Mouse (Mus musculus) urinary bladder, adult 18-20 months (tissue): ENCODE data around the gene Eif5.

ENCODE experiments used
- DNase-seq, 2 experiments: peaks; one replicate each; pipeline ENCODE4 v3.0.0; 2022; ENCODE audit warnings: low spot score in 2 of 2, mixed read lengths in 2 of 2

The Eif5 gene

GRCm38 (mm10) chr12:111563076-111563629 lies 25.3 kb downstream of the Eif5 start:
- no peak for DNase-seq

- DNase-seq: no peak
Measured at GRCm38 (mm10) chr12:111565363-111565762, 27.5 kb downstream of the Eif5 start.

- peak; percentile 24 to 61 for DNase-seq
Measured at GRCm38 (mm10) chr12:111568836-111569235, 31.0 kb downstream of the Eif5 start.

GRCm38 (mm10) chr12:111572406-111572805 lies 34.6 kb downstream of the Eif5 start:
- DNase-seq: no peak

GRCm38 (mm10) chr12:111573315-111573714 lies 35.5 kb downstream of the Eif5 start:
- DNase-seq: no peak

GRCm38 (mm10) chr12:111574074-111574886 lies 36.5 kb downstream of the Eif5 start, which contains the start of gene Mark3:
Gene Mark3, plus strand, starts transcription at chr12:111574523.
- peak; percentile 90 to 97 for DNase-seq

- peak; percentile 18 to 47 for DNase-seq
Measured at GRCm38 (mm10) chr12:111574887-111575838, 37.3 kb downstream of the Eif5 start.

- no peak for DNase-seq
Measured at GRCm38 (mm10) chr12:111583058-111583457, 45.2 kb downstream of the Eif5 start.

- DNase-seq: no peak
Measured at GRCm38 (mm10) chr12:111584401-111584800, 46.6 kb downstream of the Eif5 start.

GRCm38 (mm10) chr12:111587252-111587651 lies 49.4 kb downstream of the Eif5 start:
- DNase-seq: no peak

- no peak for DNase-seq
Measured at GRCm38 (mm10) chr12:111592407-111593021, 54.7 kb downstream of the Eif5 start.

GRCm38 (mm10) chr12:111593775-111594174 lies 56.0 kb downstream of the Eif5 start:
- no peak for DNase-seq
